In the genomic region with DNA sequence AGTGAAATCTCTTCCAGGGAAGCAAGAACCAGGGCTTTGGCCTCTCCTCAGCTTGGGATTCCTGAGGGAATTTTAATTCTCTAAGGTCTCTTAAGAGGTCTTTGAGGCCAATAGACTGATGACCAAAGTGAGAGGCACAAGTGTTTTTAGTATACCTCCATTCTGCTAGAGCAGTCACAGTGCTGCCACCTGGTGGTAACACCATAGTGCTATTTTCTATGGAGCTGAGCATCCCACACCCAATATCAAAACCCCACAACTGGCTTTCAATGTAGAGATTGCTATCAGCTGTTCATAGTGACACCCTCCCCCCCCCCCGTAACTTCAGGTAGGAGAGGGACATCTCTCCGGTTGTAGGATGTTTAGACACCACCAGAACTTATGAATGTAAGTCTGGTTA, we compare ENCODE assay signal across 9 mouse cellular contexts. TPM values are rescaled to one million over a fixed set of nuclear protein-coding genes. Genes with fewer than 3 reads are reported as not detected.
DNase-seq lines count a peak whose midpoint lies in the region; ATAC-seq lines count a peak whose summit lies in the region.
"Had no signal": no experiment of that assay in that cellular context is flagged by ENCODE, and none has a peak within 500 bp of the region (broad histone marks: within the 10 kb centered on the region; RNA-seq: fewer than 3 reads in every experiment).

No protein-coding gene starts in this region.

- no peak overlapping the region for H3K27ac ChIP-seq in midbrain, embryonic 12.5 days (replicated peaks)
- H3K27ac ChIP-seq in midbrain, embryonic 13.5 days: no peak overlapping the region
- no peak overlapping the region for H3K27ac ChIP-seq in intestine, embryonic 16.5 days (ENCODE audit: low read length)
- no peak overlapping the region for H3K27ac ChIP-seq in limb, embryonic 10.5 days
- H3K27ac ChIP-seq: heart, embryonic 13.5 days had no signal

- ATAC-seq in midbrain, embryonic 12.5 days (ENCODE audit: low FRiP score, low read depth): peak; percentile 58; the same call in 1 of the 2 replicates
- ATAC-seq in midbrain, embryonic 13.5 days: no peak
- peak; percentile 70 for ATAC-seq in erythroid progenitor cell, adult 5-6 weeks (replicated peaks; ENCODE audit: low FRiP score, poor library complexity, severe bottlenecking)
- ATAC-seq in intestine, embryonic 16.5 days: peak; percentile 58

- H3K36me3 ChIP-seq in midbrain, embryonic 12.5 days: no peaks in the 10 kb centered on the region
- H3K36me3 ChIP-seq in midbrain, embryonic 13.5 days: no peaks in the 10 kb centered on the region
- H3K36me3 ChIP-seq in intestine, embryonic 16.5 days (ENCODE audit: control insufficient read depth, insufficient read depth, low read length): no peaks in the 10 kb centered on the region
- no peaks in the 10 kb centered on the region for H3K36me3 ChIP-seq in limb, embryonic 10.5 days
- H3K36me3 ChIP-seq: heart, embryonic 13.5 days had no signal

- DNase-seq in brain, embryonic 18.5 days (ENCODE audit: low read depth, low spot score): peak; percentile 6
- DNase-seq in limb, embryonic 10.5 days (ENCODE audit: low spot score): peak; percentile 71
- DNase-seq in ovary, postnatal 14 days (ENCODE audit: low spot score): peak; percentile 64
- peak; percentile 39 to 81 for DNase-seq in thymus, postnatal 10 days (ENCODE audit: low spot score in 2 of 2)

- 16% methylated on average over 2 of the region's 2 CpGs for WGBS in midbrain, embryonic 12.5 days
- WGBS in midbrain, embryonic 13.5 days: 17% methylated on average over 2 of the region's 2 CpGs
- 6% methylated on average over 2 of the region's 2 CpGs for WGBS in intestine, embryonic 16.5 days
- WGBS in limb, embryonic 10.5 days: 17% methylated on average over 2 of the region's 2 CpGs

- no peak overlapping the region for H3K4me3 ChIP-seq in midbrain, embryonic 12.5 days
- H3K4me3 ChIP-seq in midbrain, embryonic 13.5 days (replicated peaks): no peak overlapping the region
- no peak overlapping the region for H3K4me3 ChIP-seq in intestine, embryonic 16.5 days (ENCODE audit: low read length)
- no peak overlapping the region for H3K4me3 ChIP-seq in limb, embryonic 10.5 days
- H3K4me3 ChIP-seq: heart, embryonic 13.5 days had no signal

- no peaks in the 10 kb centered on the region; the same call in 1 of the 2 replicates for H3K27me3 ChIP-seq in midbrain, embryonic 12.5 days
- H3K27me3 ChIP-seq in midbrain, embryonic 13.5 days: no peaks in the 10 kb centered on the region
- H3K27me3 ChIP-seq in intestine, embryonic 16.5 days (replicated peaks; ENCODE audit: control insufficient read depth, insufficient read depth, low read length): no peaks in the 10 kb centered on the region
- no peaks in the 10 kb centered on the region for H3K27me3 ChIP-seq in limb, embryonic 10.5 days (ENCODE audit: low read depth, poor library complexity, severe bottlenecking)

- no peaks in the 10 kb centered on the region for H3K4me1 ChIP-seq in midbrain, embryonic 12.5 days
- H3K4me1 ChIP-seq in midbrain, embryonic 13.5 days (replicated peaks): no peaks in the 10 kb centered on the region
- no peaks in the 10 kb centered on the region for H3K4me1 ChIP-seq in intestine, embryonic 16.5 days (ENCODE audit: control insufficient read depth, insufficient read depth, low read length)
- no peaks in the 10 kb centered on the region for H3K4me1 ChIP-seq in limb, embryonic 10.5 days
- H3K4me1 ChIP-seq: heart, embryonic 13.5 days had no signal

- H3K9ac ChIP-seq in midbrain, embryonic 12.5 days (replicated peaks): no peak overlapping the region
- H3K9ac ChIP-seq in midbrain, embryonic 13.5 days (replicated peaks): no peak overlapping the region
- H3K9ac ChIP-seq in intestine, embryonic 16.5 days (ENCODE audit: low read depth, low read length): no peak overlapping the region
- H3K9ac ChIP-seq: heart, embryonic 13.5 days had no signal

- H3K4me2 ChIP-seq in midbrain, embryonic 12.5 days (replicated peaks): no peak overlapping the region
- H3K4me2 ChIP-seq in midbrain, embryonic 13.5 days (replicated peaks): no peak overlapping the region
- H3K4me2 ChIP-seq in intestine, embryonic 16.5 days (ENCODE audit: low read depth, low read length): no peak overlapping the region
- H3K4me2 ChIP-seq: heart, embryonic 13.5 days had no signal

- no peaks in the 10 kb centered on the region for H3K9me3 ChIP-seq in midbrain, embryonic 12.5 days
- H3K9me3 ChIP-seq in midbrain, embryonic 13.5 days: no peaks in the 10 kb centered on the region
- no peaks in the 10 kb centered on the region for H3K9me3 ChIP-seq in intestine, embryonic 16.5 days (ENCODE audit: control insufficient read depth, low read length)
- H3K9me3 ChIP-seq in limb, embryonic 10.5 days (replicated peaks): no peaks in the 10 kb centered on the region
- H3K9me3 ChIP-seq: heart, embryonic 13.5 days had no signal

RNA-seq across cellular contexts. Expression of gene Trim31, which starts 16.2 kb away (rescaled TPM):
- polyA plus RNA-seq in midbrain, embryonic 12.5 days (2016; fragmentation: Nextera tagmentation; extraction: Ambion mirVana): not detected in 2 replicates
- not detected in 2 replicates for polyA plus RNA-seq in midbrain, embryonic 13.5 days (2015; fragmentation: Nextera tagmentation; extraction: Ambion mirVana)
- not detected in 2 replicates for total RNA-seq in erythroid progenitor cell, adult 5-6 weeks (2015; ENCODE audit: low replicate concordance)
- total RNA-seq in erythroid progenitor cell, adult 5-6 weeks (2017; ENCODE audit: low replicate concordance): not detected in 2 replicates
- polyA plus RNA-seq in intestine, embryonic 16.5 days (2015; fragmentation: Nextera tagmentation; extraction: Ambion mirVana): 63.1 and 69.7 TPM in 2 replicates
- polyA plus RNA-seq in limb, embryonic 10.5 days (2016; fragmentation: Nextera tagmentation; extraction: Ambion mirVana): not detected in 2 replicates
- polyA plus RNA-seq: heart, embryonic 13.5 days had no signal

RNA-seq across cellular contexts. Expression of gene Trim40, which starts 24.2 kb away (rescaled TPM):
- polyA plus RNA-seq in midbrain, embryonic 12.5 days (2016; fragmentation: Nextera tagmentation; extraction: Ambion mirVana): not detected in 2 replicates
- not detected in 2 replicates for polyA plus RNA-seq in midbrain, embryonic 13.5 days (2015; fragmentation: Nextera tagmentation; extraction: Ambion mirVana)
- not detected in 2 replicates for total RNA-seq in erythroid progenitor cell, adult 5-6 weeks (2015; ENCODE audit: low replicate concordance)
- 1.8 TPM in 1 of 2 replicates, not detected in the other for total RNA-seq in erythroid progenitor cell, adult 5-6 weeks (2017; ENCODE audit: low replicate concordance)
- 2.3 and 2.6 TPM in 2 replicates for polyA plus RNA-seq in intestine, embryonic 16.5 days (2015; fragmentation: Nextera tagmentation; extraction: Ambion mirVana)
- not detected in 2 replicates for polyA plus RNA-seq in limb, embryonic 10.5 days (2016; fragmentation: Nextera tagmentation; extraction: Ambion mirVana)
- polyA plus RNA-seq: heart, embryonic 13.5 days had no signal

RNA-seq across cellular contexts. Expression of gene Rnf39, which starts 28.6 kb away (rescaled TPM):
- 0.63 TPM in 2 replicates for polyA plus RNA-seq in midbrain, embryonic 12.5 days (2016; fragmentation: Nextera tagmentation; extraction: Ambion mirVana)
- polyA plus RNA-seq in midbrain, embryonic 13.5 days (2015; fragmentation: Nextera tagmentation; extraction: Ambion mirVana): 0.63 and 0.70 TPM in 2 replicates
- not detected in 2 replicates for total RNA-seq in erythroid progenitor cell, adult 5-6 weeks (2015; ENCODE audit: low replicate concordance)
- total RNA-seq in erythroid progenitor cell, adult 5-6 weeks (2017; ENCODE audit: low replicate concordance): not detected in 2 replicates
- polyA plus RNA-seq in intestine, embryonic 16.5 days (2015; fragmentation: Nextera tagmentation; extraction: Ambion mirVana): 1.8 and 2.4 TPM in 2 replicates
- 0.13 and 0.45 TPM in 2 replicates for polyA plus RNA-seq in limb, embryonic 10.5 days (2016; fragmentation: Nextera tagmentation; extraction: Ambion mirVana)

RNA-seq across cellular contexts. Expression of gene Ppp1r11, which starts 37.4 kb away (rescaled TPM):
- polyA plus RNA-seq in midbrain, embryonic 12.5 days (2016; fragmentation: Nextera tagmentation; extraction: Ambion mirVana): 143 and 153 TPM in 2 replicates
- polyA plus RNA-seq in midbrain, embryonic 13.5 days (2015; fragmentation: Nextera tagmentation; extraction: Ambion mirVana): 172 and 177 TPM in 2 replicates
- total RNA-seq in erythroid progenitor cell, adult 5-6 weeks (2015; ENCODE audit: low replicate concordance): 8.6 and 24.3 TPM in 2 replicates
- total RNA-seq in erythroid progenitor cell, adult 5-6 weeks (2017; ENCODE audit: low replicate concordance): 2.2 and 10.8 TPM in 2 replicates
- 92.1 and 101 TPM in 2 replicates for polyA plus RNA-seq in intestine, embryonic 16.5 days (2015; fragmentation: Nextera tagmentation; extraction: Ambion mirVana)
- 152 and 174 TPM in 2 replicates for polyA plus RNA-seq in limb, embryonic 10.5 days (2016; fragmentation: Nextera tagmentation; extraction: Ambion mirVana)

RNA-seq across cellular contexts. Expression of gene Znrd1, which starts 44.3 kb away (rescaled TPM):
- 75.9 and 78.4 TPM in 2 replicates for polyA plus RNA-seq in midbrain, embryonic 12.5 days (2016; fragmentation: Nextera tagmentation; extraction: Ambion mirVana)
- 68.3 and 71.8 TPM in 2 replicates for polyA plus RNA-seq in midbrain, embryonic 13.5 days (2015; fragmentation: Nextera tagmentation; extraction: Ambion mirVana)
- 6.7 and 32.4 TPM in 2 replicates for total RNA-seq in erythroid progenitor cell, adult 5-6 weeks (2015; ENCODE audit: low replicate concordance)
- total RNA-seq in erythroid progenitor cell, adult 5-6 weeks (2017; ENCODE audit: low replicate concordance): 4.4 TPM in 1 of 2 replicates, not detected in the other
- 68.5 and 72.2 TPM in 2 replicates for polyA plus RNA-seq in intestine, embryonic 16.5 days (2015; fragmentation: Nextera tagmentation; extraction: Ambion mirVana)
- polyA plus RNA-seq in limb, embryonic 10.5 days (2016; fragmentation: Nextera tagmentation; extraction: Ambion mirVana): 107 and 114 TPM in 2 replicates

Comparison
In these comparisons a context has a peak if more than half of its experiments do, and no peak if none do; other contexts are left out.
1. DNase-seq: peak in every context shown above with its lines; median percentile 71 in limb, embryonic 10.5 days; 64 in ovary, postnatal 14 days; 60 in thymus, postnatal 10 days; 6 in brain, embryonic 18.5 days.
2. RNA of gene Trim31, which starts 16.2 kb away (polyA plus RNA-seq): 63.1 to 69.7 TPM in intestine, embryonic 16.5 days; not detected in midbrain, embryonic 12.5 days, not detected in midbrain, embryonic 13.5 days and not detected in limb, embryonic 10.5 days; every median in the first group is over 10 times any median in the second.